Mouse (Mus musculus): ENCODE results near the gene Cadm1. TPM values are rescaled to one million over a fixed set of nuclear protein-coding genes. Genes with fewer than 3 reads are reported as not detected.

The Cadm1 gene
- total and polyA plus RNA-seq, 2 experiments from 2014 or later, result 3.7 to 5.5 TPM

- H3K27ac ChIP-seq (ENCODE audit: low read depth), result no peak overlapping the region
- H3K9me3 ChIP-seq (replicated peaks; ENCODE audit: control insufficient read depth, low read length), result no peaks in the 10 kb centered on the region
- H3K9ac ChIP-seq (replicated peaks; ENCODE audit: low read depth, low read length), result no peak overlapping the region
- DNase-seq (ENCODE audit: low spot score), result no peak
- TF ChIP-seq CTCF (IDR thresholded peaks at IDR 0.05; ENCODE audit: low read depth), result no peak
- TF ChIP-seq EP300 (IDR thresholded peaks at IDR 0.05; ENCODE audit: low read depth), result no peak
- no peaks in the 10 kb centered on the region for H3K27me3 ChIP-seq (ENCODE audit: control insufficient read depth, insufficient read depth, low read length)
- WGBS, result 87% methylated on average over 6 of the region's 6 CpGs
- ATAC-seq (ENCODE audit: insufficient read depth, low read depth), result no peak
- no peaks in the 10 kb centered on the region for H3K36me3 ChIP-seq (replicated peaks; ENCODE audit: control insufficient read depth, insufficient read depth, low read length)
- H3K4me2 ChIP-seq (ENCODE audit: low read depth, low read length), result no peak overlapping the region
- H3K4me3 ChIP-seq (ENCODE audit: low read depth, low read length), result no peak overlapping the region
- H3K4me1 ChIP-seq (ENCODE audit: control insufficient read depth, insufficient read depth), result peaks cover 3% of the 10 kb centered on the region; the same call in 1 of the 2 replicates
These were observed 49.5 kb downstream of the Cadm1 start for GRCm38 (mm10) chr9:47579464-47579863.

- H3K27ac ChIP-seq (ENCODE audit: low read depth), result no peak overlapping the region
- 58% methylated on average over 6 of the region's 6 CpGs for WGBS
These were observed 51.8 kb downstream of the Cadm1 start for GRCm38 (mm10) chr9:47581576-47582365.

GRCm38 (mm10) chr9:47583241-47583640 is 53.3 kb downstream of the Cadm1 start:
- no peak for DNase-seq (ENCODE audit: low spot score)
- WGBS, result 83% methylated on average over 4 of the region's 4 CpGs

More at GRCm38 (mm10) chr9:47581576-47582365, 51.8 kb downstream of the Cadm1 start:
- ATAC-seq (ENCODE audit: insufficient read depth, low read depth) (no peak), DNase-seq (ENCODE audit: low spot score) (no peak)
- Histone ChIP-seq H3K36me3 (replicated peaks; ENCODE audit: control insufficient read depth, insufficient read depth, low read length) (no peaks in the 10 kb centered on the region), H3K4me2 (ENCODE audit: low read depth, low read length) (no peak overlapping the region), H3K9me3 (replicated peaks; ENCODE audit: control insufficient read depth, low read length) (no peaks in the 10 kb centered on the region), H3K4me3 (ENCODE audit: low read depth, low read length) (no peak overlapping the region), H3K9ac (replicated peaks; ENCODE audit: low read depth, low read length) (no peak overlapping the region), H3K4me1 (ENCODE audit: control insufficient read depth, insufficient read depth) (no peaks in the 10 kb centered on the region), H3K27me3 (ENCODE audit: control insufficient read depth, insufficient read depth, low read length) (0 out of 2 replicates have a peak, but pooled peaks cover under 1% of the 10 kb centered on the region)
- TF ChIP-seq EP300 (IDR thresholded peaks at IDR 0.05; ENCODE audit: low read depth), result no peak
- TF ChIP-seq CTCF (IDR thresholded peaks at IDR 0.05; ENCODE audit: low read depth), result no peak

GRCm38 (mm10) chr9:47586176-47586575 is 56.2 kb downstream of the Cadm1 start:
- H3K4me3 ChIP-seq (ENCODE audit: low read depth, low read length), result no peak overlapping the region
- TF ChIP-seq CTCF (IDR thresholded peaks at IDR 0.05; ENCODE audit: low read depth), result no peak
- no peak for TF ChIP-seq EP300 (IDR thresholded peaks at IDR 0.05; ENCODE audit: low read depth)
- ATAC-seq (ENCODE audit: insufficient read depth, low read depth) (no peak), DNase-seq (ENCODE audit: low spot score) (no peak)
- no peak overlapping the region for H3K27ac ChIP-seq (ENCODE audit: low read depth)
- WGBS, result 82% methylated on average over 5 of the region's 5 CpGs
- peaks cover 7% of the 10 kb centered on the region; the same call in 1 of the 2 replicates for H3K4me1 ChIP-seq (ENCODE audit: control insufficient read depth, insufficient read depth)
- H3K36me3 ChIP-seq (replicated peaks; ENCODE audit: control insufficient read depth, insufficient read depth, low read length), result no peaks in the 10 kb centered on the region
- no peaks in the 10 kb centered on the region for H3K9me3 ChIP-seq (replicated peaks; ENCODE audit: control insufficient read depth, low read length)
- 0 out of 2 replicates have a peak, but pooled peaks cover 3% of the 10 kb centered on the region for H3K27me3 ChIP-seq (ENCODE audit: control insufficient read depth, insufficient read depth, low read length)
- H3K9ac ChIP-seq (replicated peaks; ENCODE audit: low read depth, low read length), result no peak overlapping the region
- no peak overlapping the region for H3K4me2 ChIP-seq (ENCODE audit: low read depth, low read length)

More at GRCm38 (mm10) chr9:47583241-47583640, 53.3 kb downstream of the Cadm1 start:
- TF ChIP-seq CTCF (IDR thresholded peaks at IDR 0.05; ENCODE audit: low read depth) (no peak), EP300 (IDR thresholded peaks at IDR 0.05; ENCODE audit: low read depth) (no peak)
- Histone ChIP-seq H3K4me2 (ENCODE audit: low read depth, low read length) (no peak overlapping the region), H3K27ac (ENCODE audit: low read depth) (no peak overlapping the region), H3K9me3 (replicated peaks; ENCODE audit: control insufficient read depth, low read length) (no peaks in the 10 kb centered on the region), H3K27me3 (ENCODE audit: control insufficient read depth, insufficient read depth, low read length) (0 out of 2 replicates have a peak, but pooled peaks cover 3% of the 10 kb centered on the region), H3K9ac (replicated peaks; ENCODE audit: low read depth, low read length) (no peak overlapping the region), H3K4me3 (ENCODE audit: low read depth, low read length) (no peak overlapping the region), H3K36me3 (replicated peaks; ENCODE audit: control insufficient read depth, insufficient read depth, low read length) (no peaks in the 10 kb centered on the region), H3K4me1 (ENCODE audit: control insufficient read depth, insufficient read depth) (no peaks in the 10 kb centered on the region)
- ATAC-seq (ENCODE audit: insufficient read depth, low read depth), result no peak

GRCm38 (mm10) chr9:47586839-47587238 is 56.9 kb downstream of the Cadm1 start:
- Histone ChIP-seq H3K4me3 (ENCODE audit: low read depth, low read length) (no peak overlapping the region), H3K36me3 (replicated peaks; ENCODE audit: control insufficient read depth, insufficient read depth, low read length) (no peaks in the 10 kb centered on the region), H3K27ac (ENCODE audit: low read depth) (no peak overlapping the region), H3K27me3 (ENCODE audit: control insufficient read depth, insufficient read depth, low read length) (0 out of 2 replicates have a peak, but pooled peaks cover 3% of the 10 kb centered on the region), H3K4me2 (ENCODE audit: low read depth, low read length) (no peak overlapping the region), H3K9ac (replicated peaks; ENCODE audit: low read depth, low read length) (no peak overlapping the region), H3K9me3 (replicated peaks; ENCODE audit: control insufficient read depth, low read length) (no peaks in the 10 kb centered on the region), H3K4me1 (ENCODE audit: control insufficient read depth, insufficient read depth) (peaks cover 7% of the 10 kb centered on the region; the same call in 1 of the 2 replicates)
- TF ChIP-seq EP300 (IDR thresholded peaks at IDR 0.05; ENCODE audit: low read depth) (no peak), CTCF (IDR thresholded peaks at IDR 0.05; ENCODE audit: low read depth) (no peak)
- ATAC-seq (ENCODE audit: insufficient read depth, low read depth) (no peak), DNase-seq (ENCODE audit: low spot score) (no peak)
- 92% methylated on average over 8 of the region's 8 CpGs for WGBS
